Mouse (Mus musculus): Measurements from ENCODE around the gene Twf1. TPM values are rescaled to one million over a fixed set of nuclear protein-coding genes. Genes with fewer than 3 reads are reported as not detected.

Gene Twf1
- total RNA-seq, 2 experiments from 2014 or later = 20.0 to 23.6 TPM

- DNase-seq = no peak
These were observed 15.0 kb downstream of the Twf1 start for GRCm38 (mm10) chr15:94574566-94575268.

GRCm38 (mm10) chr15:94572746-94573145, 16.9 kb downstream of the Twf1 start:
- no peak for DNase-seq

GRCm38 (mm10) chr15:94571501-94571900, 18.2 kb downstream of the Twf1 start:
- no peak for DNase-seq

- DNase-seq = no peak
These were observed 21.1 kb downstream of the Twf1 start for GRCm38 (mm10) chr15:94568496-94569182.

GRCm38 (mm10) chr15:94565854-94566253, 23.8 kb downstream of the Twf1 start:
- DNase-seq = no peak

- no peak for DNase-seq
These were observed 24.8 kb downstream of the Twf1 start for GRCm38 (mm10) chr15:94564909-94565308.

- DNase-seq = no peak
These were observed 30.6 kb downstream of the Twf1 start for GRCm38 (mm10) chr15:94558895-94559656.

GRCm38 (mm10) chr15:94557442-94557841, 32.2 kb downstream of the Twf1 start:
- peak; percentile 89 for DNase-seq

GRCm38 (mm10) chr15:94553536-94553935, 36.2 kb downstream of the Twf1 start:
- no peak for DNase-seq

- DNase-seq = no peak
These were observed 44.8 kb downstream of the Twf1 start for GRCm38 (mm10) chr15:94544844-94545243.

GRCm38 (mm10) chr15:94544052-94544636, 45.5 kb downstream of the Twf1 start:
- DNase-seq = no peak

GRCm38 (mm10) chr15:94543409-94544051, 46.2 kb downstream of the Twf1 start, which contains the start of the genes Pus7l and Irak4:
Gene Pus7l (minus strand): TSS chr15:94543547.
Gene Irak4 (plus strand): TSS chr15:94543643.
- peak; percentile 92 for DNase-seq

- no peak for DNase-seq
These were observed 46.9 kb downstream of the Twf1 start for GRCm38 (mm10) chr15:94542567-94543408.

GRCm38 (mm10) chr15:94539296-94539695, 50.4 kb downstream of the Twf1 start:
- DNase-seq = no peak

GRCm38 (mm10) chr15:94535521-94535920, 54.2 kb downstream of the Twf1 start:
- DNase-seq = no peak

- no peak for DNase-seq
These were observed 56.7 kb downstream of the Twf1 start for GRCm38 (mm10) chr15:94532956-94533355.

GRCm38 (mm10) chr15:94532306-94532705, 57.4 kb downstream of the Twf1 start:
- no peak for DNase-seq

GRCm38 (mm10) chr15:94530519-94530918, 59.2 kb downstream of the Twf1 start:
- DNase-seq = no peak
